Mouse (Mus musculus) neural tube, embryonic 14.5 days (tissue): ENCODE measurements at regions not wholly inside any gene's neighbourhood (a gene's known extent, or its start where the extent isn't known, plus 50 kb on each side); places are given as distances from the start of the nearest gene placed in this dataset.

ENCODE experiments used
- ATAC-seq: fragments of 200-750 bp; cut with Nextera tagmentation; 2 replicates; pipeline ENCODE4 v1.8.0; 2017; ENCODE audit warnings: low read depth, mild to moderate bottlenecking, moderate TSS enrichment, moderate library complexity
- H3K27ac ChIP-seq: fragments of 300-500 bp; sonication (generic); 2 replicates; pipeline ENCODE4 v1.5.1; 2014; ENCODE audit warnings: low read depth, mild to moderate bottlenecking, control low read depth, low read length, moderate library complexity, mixed read lengths
- H3K27me3 ChIP-seq: fragments of 300-500 bp; sonication (generic); 2 replicates; pipeline ENCODE4 v1.6.1; 2014; ENCODE audit warnings: low read length; ENCODE audit not compliant: control insufficient read depth, insufficient read depth
- H3K36me3 ChIP-seq: fragments of 300-500 bp; sonication (generic); 2 replicates; pipeline ENCODE4 v1.6.1; 2014; ENCODE audit warnings: low read length, mixed read lengths; ENCODE audit not compliant: control insufficient read depth, insufficient read depth
- H3K4me1 ChIP-seq: fragments of 300-500 bp; sonication (generic); 2 replicates; pipeline ENCODE4 v1.6.1; 2014; ENCODE audit warnings: low read length; ENCODE audit not compliant: control insufficient read depth, insufficient read depth
- H3K4me2 ChIP-seq: fragments of 300-500 bp; sonication (generic); 2 replicates; pipeline ENCODE4 v1.6.1; 2014; ENCODE audit warnings: mild to moderate bottlenecking, low read depth, low read length, control low read depth
- H3K4me3 ChIP-seq: fragments of 300-500 bp; sonication (generic); 2 replicates; pipeline ENCODE4 v1.5.1; 2014; ENCODE audit warnings: low read depth, low read length, control low read depth, mixed read lengths
- H3K9ac ChIP-seq: fragments of 300-500 bp; sonication (generic); replicated peaks from 2 replicates; pipeline ENCODE4 v1.6.1; 2014; ENCODE audit warnings: low read depth, mild to moderate bottlenecking, control low read depth, low read length, mixed read lengths
- H3K9me3 ChIP-seq: fragments of 300-500 bp; sonication (generic); 2 replicates; pipeline ENCODE4 v1.6.1; 2016; ENCODE audit warnings: low read length; ENCODE audit not compliant: control insufficient read depth
- WGBS: fragments of 180-500 bp; shearing (Covaris S2); extraction: QIAGEN DNeasy Blood & Tissue Kit; methylation state at CpG from one replicate; pipeline ENCODE4 v1.1.7; 2014; 5-methylcytosine and 5-hydroxymethylcytosine counted together

DNA sequence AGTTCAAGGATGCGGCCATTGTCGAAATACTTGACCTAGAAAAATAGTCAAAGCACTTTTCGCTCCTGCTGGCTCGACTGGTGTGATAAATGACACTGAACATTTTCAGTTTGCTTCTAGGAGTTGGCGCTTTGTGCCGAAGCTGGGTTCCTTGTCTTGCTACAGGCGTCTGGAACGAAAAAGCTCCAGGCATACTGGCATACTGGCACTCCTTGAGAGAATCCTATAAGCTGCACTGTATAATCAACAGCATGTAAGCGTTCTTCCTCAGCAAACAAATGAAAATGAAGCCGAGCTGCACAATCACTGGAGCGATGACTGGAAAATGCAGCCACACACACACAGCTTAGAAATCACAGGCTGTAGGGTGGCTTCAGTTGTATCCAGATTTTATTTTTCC, 464.9 kb upstream of the Gm10295 start:
- H3K4me2 ChIP-seq, result no peak overlapping the region
- H3K9me3 ChIP-seq, result no peaks in the 10 kb centered on the region
- no peaks in the 10 kb centered on the region for H3K27me3 ChIP-seq
- no peak overlapping the region for H3K9ac ChIP-seq
- H3K4me3 ChIP-seq, result no peak overlapping the region
- no peaks in the 10 kb centered on the region for H3K36me3 ChIP-seq
- no peak for ATAC-seq
- no peaks in the 10 kb centered on the region for H3K4me1 ChIP-seq
- 79% methylated on average over 11 of the region's 11 CpGs for WGBS
- no peak overlapping the region for H3K27ac ChIP-seq

DNA sequence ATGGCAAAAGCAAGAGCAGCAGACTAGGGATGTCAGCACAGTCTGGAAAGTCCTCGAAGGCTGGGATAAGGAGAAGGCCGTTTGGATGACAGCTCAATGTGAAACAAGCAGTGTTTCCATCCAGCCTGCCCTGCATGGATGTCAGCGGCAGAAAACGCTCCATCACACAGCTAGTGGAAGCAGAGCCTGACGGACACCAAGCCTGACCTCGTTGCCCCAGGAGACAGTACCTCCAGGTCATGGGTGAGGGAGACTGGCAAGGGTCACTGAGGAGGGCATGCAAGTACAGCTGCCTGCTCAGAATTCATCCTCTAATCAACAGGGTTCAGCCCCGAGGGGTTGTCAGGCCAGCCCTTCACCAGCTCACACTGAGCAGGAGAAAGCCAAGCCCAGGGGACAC, 442.9 kb upstream of the Gm10295 start:
- 55% methylated on average over 7 of the region's 7 CpGs for WGBS
- ATAC-seq, result no peak

DNA sequence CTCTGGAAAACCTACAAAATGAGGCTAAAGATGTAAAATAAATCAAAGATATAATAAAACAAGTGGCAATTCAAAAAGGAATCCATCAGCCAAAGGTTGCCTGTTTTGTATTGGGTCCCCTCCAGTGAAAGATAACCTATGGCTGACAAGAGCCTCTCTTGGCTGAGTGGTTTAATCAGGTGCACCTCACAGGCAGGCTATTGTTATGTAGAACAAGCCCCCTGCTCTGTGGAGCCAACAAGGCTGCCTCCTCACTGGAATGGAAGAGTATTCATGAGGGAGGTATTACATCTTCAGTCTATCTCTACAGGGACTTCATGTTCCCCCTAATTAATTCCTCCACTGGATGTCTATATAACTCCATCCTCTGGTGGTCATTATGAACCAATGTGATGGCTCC, 437.1 kb upstream of the Gm10295 start:
- no peak for ATAC-seq
- Histone ChIP-seq H3K27me3 (no peaks in the 10 kb centered on the region), H3K4me2 (no peak overlapping the region), H3K4me3 (no peak overlapping the region), H3K9me3 (no peaks in the 10 kb centered on the region), H3K27ac (no peak overlapping the region), H3K9ac (no peak overlapping the region), H3K36me3 (no peaks in the 10 kb centered on the region), H3K4me1 (no peaks in the 10 kb centered on the region)

More for the DNA sequence above, 442.9 kb upstream of the Gm10295 start:
- H3K9ac ChIP-seq, result no peak overlapping the region
- H3K36me3 ChIP-seq, result no peaks in the 10 kb centered on the region
- H3K9me3 ChIP-seq, result no peaks in the 10 kb centered on the region
- H3K27ac ChIP-seq, result no peak overlapping the region
- no peaks in the 10 kb centered on the region for H3K4me1 ChIP-seq
- H3K4me2 ChIP-seq, result no peak overlapping the region
- no peaks in the 10 kb centered on the region for H3K27me3 ChIP-seq
- no peak overlapping the region for H3K4me3 ChIP-seq

- H3K27me3 ChIP-seq, result no peaks in the 10 kb centered on the region
- no peaks in the 10 kb centered on the region for H3K4me1 ChIP-seq
- H3K4me3 ChIP-seq, result no peak overlapping the region
- no peak overlapping the region for H3K27ac ChIP-seq
- no peak for ATAC-seq
- WGBS, result 86% methylated on average over 4 of the region's 4 CpGs
- H3K36me3 ChIP-seq, result no peaks in the 10 kb centered on the region
- no peaks in the 10 kb centered on the region for H3K9me3 ChIP-seq
- H3K4me2 ChIP-seq, result no peak overlapping the region
- no peak overlapping the region for H3K9ac ChIP-seq
Observed at GRCm38 (mm10) chr7:71782496-71782895, 431.2 kb upstream of the Gm10295 start.

- no peak overlapping the region for H3K4me2 ChIP-seq
- no peaks in the 10 kb centered on the region for H3K9me3 ChIP-seq
- ATAC-seq, result no peak
- no peaks in the 10 kb centered on the region for H3K27me3 ChIP-seq
- H3K4me1 ChIP-seq, result no peaks in the 10 kb centered on the region
- H3K4me3 ChIP-seq, result no peak overlapping the region
- no peak overlapping the region for H3K9ac ChIP-seq
- no peaks in the 10 kb centered on the region for H3K36me3 ChIP-seq
- no peak overlapping the region for H3K27ac ChIP-seq
- 88% methylated on average over 5 of the region's 5 CpGs for WGBS
Observed at GRCm38 (mm10) chr7:71749886-71750285, 398.6 kb upstream of the Gm10295 start.

DNA sequence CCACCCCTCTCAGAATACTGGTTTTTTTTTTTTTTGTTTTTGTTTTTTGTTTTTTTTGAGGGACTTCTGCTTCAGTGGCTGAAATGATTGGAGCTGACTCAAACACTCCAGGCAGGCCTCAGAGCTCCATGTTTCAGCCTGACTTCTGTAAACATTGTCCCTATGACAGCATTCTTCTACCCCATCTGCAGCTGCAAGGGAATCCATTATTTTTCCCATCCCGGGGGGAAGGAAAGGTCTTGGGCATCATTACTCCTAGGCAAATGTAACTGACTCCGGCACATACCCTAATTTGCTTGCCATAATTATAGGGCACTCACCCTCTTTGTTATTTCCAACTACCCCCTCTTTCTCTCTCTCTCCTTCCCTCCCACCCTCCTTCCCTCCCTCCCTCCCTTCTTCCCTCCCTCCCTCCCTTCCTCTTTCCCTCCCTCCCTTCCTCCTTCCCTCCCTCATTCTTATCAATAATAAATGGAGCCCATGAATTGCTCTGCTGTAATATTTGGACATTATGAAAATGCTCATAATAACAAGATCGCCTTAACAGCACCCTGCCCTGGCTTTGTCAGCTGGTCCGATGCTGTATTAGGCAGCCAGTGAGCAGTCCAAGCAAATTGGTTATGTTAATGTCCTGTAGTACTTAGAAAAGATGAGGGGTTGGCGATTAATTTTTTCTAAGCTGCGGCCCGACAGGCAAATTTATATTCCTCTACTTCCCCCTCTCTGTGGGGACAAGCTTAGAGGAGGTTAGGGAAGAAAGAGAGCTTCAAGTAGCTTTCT, 395.0 kb upstream of the Gm10295 start:
- Histone ChIP-seq H3K36me3 (no peaks in the 10 kb centered on the region), H3K4me1 (no peaks in the 10 kb centered on the region), H3K27me3 (no peaks in the 10 kb centered on the region), H3K9ac (no peak overlapping the region), H3K4me2 (no peak overlapping the region), H3K9me3 (no peaks in the 10 kb centered on the region), H3K27ac (no peak overlapping the region), H3K4me3 (no peak overlapping the region)
- WGBS, result 46% methylated on average over 7 of the region's 7 CpGs
- no peak for ATAC-seq

GRCm38 (mm10) chr7:71728509-71728908, 377.2 kb upstream of the Gm10295 start:
- H3K4me3 ChIP-seq, result no peak overlapping the region
- no peaks in the 10 kb centered on the region for H3K27me3 ChIP-seq
- no peaks in the 10 kb centered on the region for H3K9me3 ChIP-seq
- no peak overlapping the region for H3K27ac ChIP-seq
- H3K4me1 ChIP-seq, result no peaks in the 10 kb centered on the region
- H3K4me2 ChIP-seq, result no peak overlapping the region
- ATAC-seq, result no peak
- no peaks in the 10 kb centered on the region for H3K36me3 ChIP-seq
- H3K9ac ChIP-seq, result no peak overlapping the region

GRCm38 (mm10) chr7:71708209-71708608, 356.9 kb upstream of the Gm10295 start:
- H3K9me3 ChIP-seq, result no peaks in the 10 kb centered on the region
- 81% methylated on average over 4 of the region's 4 CpGs for whole genome bisulfite sequencing
- no peak overlapping the region for H3K27ac ChIP-seq
- H3K4me1 ChIP-seq, result 0 out of 2 replicates have a peak, but pooled peaks cover 3% of the 10 kb centered on the region
- no peak for ATAC-seq
- no peaks in the 10 kb centered on the region for H3K27me3 ChIP-seq
- H3K36me3 ChIP-seq, result no peaks in the 10 kb centered on the region
- no peak overlapping the region for H3K4me2 ChIP-seq
- H3K4me3 ChIP-seq, result no peak overlapping the region
- no peak overlapping the region for H3K9ac ChIP-seq

DNA sequence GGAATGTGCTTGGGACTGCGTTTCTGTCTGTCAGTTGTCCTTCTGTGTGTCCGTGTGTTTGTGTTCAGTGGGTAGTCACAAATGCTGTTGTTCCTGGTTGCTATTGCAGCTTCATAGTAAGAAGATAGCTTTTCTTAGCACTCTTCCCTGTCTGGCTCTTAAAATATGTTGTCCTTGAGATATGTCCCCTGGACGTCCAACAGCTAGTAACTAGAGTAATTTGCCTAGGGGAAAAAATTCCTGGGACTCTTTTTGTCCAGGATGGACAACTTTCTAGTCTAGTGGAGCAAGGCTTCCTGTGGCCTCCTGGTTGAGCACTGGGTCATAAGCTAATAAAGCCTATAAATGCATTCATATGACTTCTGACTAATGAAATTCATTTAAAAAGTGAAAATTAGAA, 354.9 kb upstream of the Gm10295 start:
- 44% methylated on average over 3 of the region's 3 CpGs for WGBS
- no peak overlapping the region; the same call in 1 of the 2 replicates for H3K4me2 ChIP-seq
- no peak for ATAC-seq

More for the DNA sequence above, 354.9 kb upstream of the Gm10295 start:
- 0 out of 2 replicates have a peak, but pooled peaks cover 3% of the 10 kb centered on the region for H3K4me1 ChIP-seq
- no peak overlapping the region for H3K27ac ChIP-seq
- no peaks in the 10 kb centered on the region for H3K36me3 ChIP-seq
- H3K27me3 ChIP-seq, result no peaks in the 10 kb centered on the region
- H3K4me3 ChIP-seq, result no peak overlapping the region
- H3K9ac ChIP-seq, result no peak overlapping the region
- no peaks in the 10 kb centered on the region for H3K9me3 ChIP-seq
